Mouse (Mus musculus): Measurements from ENCODE around the gene Clcn6. TPM values are rescaled to one million over a fixed set of nuclear protein-coding genes. Genes with fewer than 3 reads are reported as not detected.

Gene Clcn6
- total and polyA plus RNA-seq, 2 experiments from 2014 or later = 26.3 to 61.0 TPM

DNA sequence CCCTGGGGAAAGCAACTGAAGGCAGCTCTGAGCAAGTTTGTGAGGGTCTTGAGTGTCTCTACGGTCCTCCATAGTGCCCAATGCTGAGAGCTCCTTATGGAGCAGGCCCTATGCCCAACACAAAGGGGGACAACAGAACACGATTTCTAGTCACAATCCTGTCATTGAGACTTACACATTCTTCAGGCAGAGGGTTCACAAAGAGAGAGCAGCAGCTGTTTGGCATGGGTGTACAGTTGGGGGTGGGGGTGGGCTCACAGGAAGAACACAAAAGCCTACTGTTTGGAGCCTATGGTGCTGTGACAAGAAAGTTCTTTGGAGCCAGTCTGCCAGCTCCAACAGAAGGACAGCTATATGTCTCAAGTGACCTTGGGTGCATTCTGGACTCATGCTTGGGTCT lies 20.2 kb downstream of the Clcn6 start:
- DNase-seq = no peak
- Histone ChIP-seq H3K4me1 (ENCODE audit: insufficient read depth) (no peaks in the 10 kb centered on the region), H3K9ac (no peak overlapping the region), H3K4me2 (ENCODE audit: low read depth) (no peak overlapping the region), H3K4me3 (ENCODE audit: low read depth, low read length) (no peak overlapping the region), H3K27me3 (ENCODE audit: insufficient read depth, low read length) (no peaks in the 10 kb centered on the region), H3K9me3 (ENCODE audit: low read length) (no peaks in the 10 kb centered on the region), H3K27ac (ENCODE audit: low read depth, low read length) (no peak overlapping the region), H3K36me3 (ENCODE audit: insufficient read depth) (peaks cover 97% of the 10 kb centered on the region)
- TF ChIP-seq CTCF (IDR thresholded peaks at IDR 0.05; ENCODE audit: low read depth) = no peak
- ATAC-seq = peak; percentile 59
- WGBS = 17% methylated on average over 2 of the region's 2 CpGs

DNA sequence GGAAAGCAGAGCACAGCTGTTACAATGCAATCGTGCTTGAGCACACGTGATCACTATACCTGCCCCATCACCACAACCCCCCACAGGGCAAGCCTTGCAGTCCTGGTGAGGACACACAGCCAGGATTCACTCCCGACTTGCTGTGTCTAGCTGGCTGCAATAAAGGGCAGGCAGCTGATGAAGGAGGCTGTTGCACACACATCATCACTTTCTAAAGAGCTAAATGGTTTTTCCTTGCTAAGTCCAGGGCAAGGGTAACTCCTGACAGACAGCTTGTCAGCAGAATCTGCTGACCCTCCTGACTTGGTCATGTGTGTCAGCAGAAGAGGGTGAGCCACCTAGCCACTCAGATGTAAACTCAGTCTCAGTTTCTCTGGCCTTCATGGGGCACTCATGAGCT lies 21.6 kb downstream of the Clcn6 start:
- no peak for TF ChIP-seq CTCF (IDR thresholded peaks at IDR 0.05; ENCODE audit: low read depth)
- WGBS = 75% methylated on average over 3 of the region's 3 CpGs

DNA sequence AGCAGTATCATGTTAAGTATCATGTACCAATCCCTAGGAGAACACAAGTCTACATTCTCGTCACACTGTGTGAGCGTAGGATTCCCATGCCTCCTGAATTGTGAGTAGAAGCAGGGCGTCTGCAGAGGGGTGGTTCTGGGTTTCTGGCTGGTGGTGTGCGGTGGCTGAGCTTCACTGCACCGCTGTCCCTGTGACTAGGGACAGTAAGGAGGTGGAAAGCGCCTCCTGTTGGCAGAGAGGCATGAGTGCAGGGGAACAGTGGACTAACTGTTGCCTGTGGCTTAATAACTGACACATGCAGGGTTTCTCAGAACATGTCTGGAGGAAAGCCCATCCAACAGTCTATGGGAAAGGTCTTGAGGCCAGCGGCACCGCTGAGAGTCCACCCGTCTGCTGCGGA lies 23.2 kb downstream of the Clcn6 start:
- no peak overlapping the region for H3K4me2 ChIP-seq (ENCODE audit: low read depth)
- no peaks in the 10 kb centered on the region for H3K4me1 ChIP-seq (ENCODE audit: insufficient read depth)
- no peaks in the 10 kb centered on the region for H3K27me3 ChIP-seq (ENCODE audit: insufficient read depth, low read length)
- H3K9me3 ChIP-seq (ENCODE audit: low read length) = no peaks in the 10 kb centered on the region
- no peak overlapping the region for H3K4me3 ChIP-seq (ENCODE audit: low read depth, low read length)
- WGBS = 88% methylated on average over 10 of the region's 10 CpGs
- H3K36me3 ChIP-seq (ENCODE audit: insufficient read depth) = peaks cover 97% of the 10 kb centered on the region
- no peak overlapping the region for H3K9ac ChIP-seq
- ATAC-seq = no peak
- no peak for DNase-seq
- no peak overlapping the region for H3K27ac ChIP-seq (ENCODE audit: low read depth, low read length)
- TF ChIP-seq CTCF (IDR thresholded peaks at IDR 0.05; ENCODE audit: low read depth) = peak; percentile 57

More for the DNA sequence above, 21.6 kb downstream of the Clcn6 start:
- Histone ChIP-seq H3K36me3 (ENCODE audit: insufficient read depth) (peaks cover 97% of the 10 kb centered on the region), H3K27ac (ENCODE audit: low read depth, low read length) (no peak overlapping the region), H3K4me2 (ENCODE audit: low read depth) (no peak overlapping the region), H3K4me1 (ENCODE audit: insufficient read depth) (no peaks in the 10 kb centered on the region), H3K9me3 (ENCODE audit: low read length) (no peaks in the 10 kb centered on the region), H3K4me3 (ENCODE audit: low read depth, low read length) (no peak overlapping the region), H3K27me3 (ENCODE audit: insufficient read depth, low read length) (no peaks in the 10 kb centered on the region), H3K9ac (no peak overlapping the region)
- DNase-seq (no peak), ATAC-seq (no peak)

DNA sequence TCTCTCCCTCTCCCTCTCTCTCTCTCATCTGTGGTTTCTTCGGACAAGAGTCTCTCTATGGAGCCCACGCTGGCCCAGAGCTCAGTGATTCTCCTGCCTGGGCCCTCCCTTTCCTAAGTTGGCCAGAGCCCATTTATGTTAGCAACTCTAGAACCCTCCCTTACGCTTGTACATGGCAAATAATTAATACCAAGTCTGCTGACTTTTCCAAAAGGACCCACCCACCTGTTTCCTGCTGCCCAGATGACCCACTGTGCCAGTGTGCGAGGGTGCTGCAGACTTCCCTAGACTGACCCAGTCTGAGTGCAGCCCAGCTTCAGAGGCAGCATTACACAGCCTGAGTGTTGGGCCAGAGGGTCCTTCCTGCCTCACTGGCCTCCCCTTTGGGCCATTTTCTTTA lies 26.4 kb downstream of the Clcn6 start:
- TF ChIP-seq CTCF (IDR thresholded peaks at IDR 0.05; ENCODE audit: low read depth) = no peak
- H3K4me2 ChIP-seq (ENCODE audit: low read depth) = no peak overlapping the region
- no peaks in the 10 kb centered on the region for H3K4me1 ChIP-seq (ENCODE audit: insufficient read depth)
- H3K36me3 ChIP-seq (ENCODE audit: insufficient read depth) = peaks cover 100% of the 10 kb centered on the region
- H3K9me3 ChIP-seq (ENCODE audit: low read length) = no peaks in the 10 kb centered on the region
- WGBS = 91% methylated on average over 4 of the region's 4 CpGs
- H3K4me3 ChIP-seq (ENCODE audit: low read depth, low read length) = no peak overlapping the region
- no peak overlapping the region for H3K9ac ChIP-seq
- ATAC-seq (no peak), DNase-seq (no peak)
- H3K27ac ChIP-seq (ENCODE audit: low read depth, low read length) = no peak overlapping the region
- no peaks in the 10 kb centered on the region for H3K27me3 ChIP-seq (ENCODE audit: insufficient read depth, low read length)

DNA sequence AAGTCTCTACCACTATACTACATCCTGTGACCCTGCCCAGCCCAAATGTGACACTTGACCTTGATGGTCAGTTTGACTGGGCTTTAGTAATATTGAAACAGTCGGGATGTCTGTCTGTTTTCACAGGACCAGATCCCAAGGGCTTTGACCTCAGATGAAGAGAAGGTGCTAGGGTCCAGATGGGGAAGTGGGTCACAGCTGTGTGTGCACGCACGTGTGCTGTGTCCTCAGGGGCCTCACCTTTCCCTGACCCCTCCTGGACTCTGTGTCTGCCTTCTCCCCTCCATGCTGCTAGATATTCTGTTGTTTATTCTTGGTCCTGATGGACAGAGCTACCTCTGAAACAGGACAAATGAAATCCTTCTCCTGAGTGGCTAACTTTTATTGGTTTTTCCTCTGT lies 27.3 kb downstream of the Clcn6 start:
- Histone ChIP-seq H3K9ac (no peak overlapping the region), H3K36me3 (ENCODE audit: insufficient read depth) (peaks cover 100% of the 10 kb centered on the region), H3K4me1 (ENCODE audit: insufficient read depth) (no peaks in the 10 kb centered on the region), H3K27ac (ENCODE audit: low read depth, low read length) (no peak overlapping the region), H3K4me3 (ENCODE audit: low read depth, low read length) (no peak overlapping the region), H3K9me3 (ENCODE audit: low read length) (no peaks in the 10 kb centered on the region), H3K4me2 (ENCODE audit: low read depth) (no peak overlapping the region), H3K27me3 (ENCODE audit: insufficient read depth, low read length) (no peaks in the 10 kb centered on the region)
- DNase-seq (no peak), ATAC-seq (no peak)
- WGBS = 95% methylated on average over 3 of the region's 3 CpGs
- no peak for TF ChIP-seq CTCF (IDR thresholded peaks at IDR 0.05; ENCODE audit: low read depth)

DNA sequence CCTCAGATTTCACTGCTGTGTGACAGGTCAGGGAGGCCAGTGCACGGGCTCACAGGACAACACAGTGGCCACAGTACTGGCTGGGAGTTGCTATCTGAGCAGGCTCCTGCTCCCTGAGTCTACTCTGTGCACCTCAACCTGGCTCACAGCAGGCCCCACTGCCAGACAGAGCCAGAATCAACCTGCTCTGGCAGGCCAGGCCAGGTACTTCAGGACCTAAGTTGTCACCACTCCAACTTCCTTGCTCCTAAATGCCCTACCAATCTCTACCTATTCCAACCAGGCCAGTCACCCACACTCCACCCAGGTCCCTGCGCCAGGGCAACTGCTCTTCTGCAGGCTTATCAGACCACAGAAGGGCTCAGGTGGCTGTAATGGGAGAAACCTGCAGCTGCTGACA lies 29.0 kb downstream of the Clcn6 start:
- 91% methylated on average over 2 of the region's 2 CpGs for WGBS
- DNase-seq = no peak
- Histone ChIP-seq H3K36me3 (ENCODE audit: insufficient read depth) (peaks cover 99% of the 10 kb centered on the region), H3K9ac (no peak overlapping the region), H3K27ac (ENCODE audit: low read depth, low read length) (no peak overlapping the region), H3K27me3 (ENCODE audit: insufficient read depth, low read length) (no peaks in the 10 kb centered on the region), H3K4me2 (ENCODE audit: low read depth) (no peak overlapping the region), H3K4me3 (ENCODE audit: low read depth, low read length) (no peak overlapping the region), H3K9me3 (ENCODE audit: low read length) (no peaks in the 10 kb centered on the region), H3K4me1 (ENCODE audit: insufficient read depth) (no peaks in the 10 kb centered on the region)
- ATAC-seq = no peak
- no peak for TF ChIP-seq CTCF (IDR thresholded peaks at IDR 0.05; ENCODE audit: low read depth)

DNA sequence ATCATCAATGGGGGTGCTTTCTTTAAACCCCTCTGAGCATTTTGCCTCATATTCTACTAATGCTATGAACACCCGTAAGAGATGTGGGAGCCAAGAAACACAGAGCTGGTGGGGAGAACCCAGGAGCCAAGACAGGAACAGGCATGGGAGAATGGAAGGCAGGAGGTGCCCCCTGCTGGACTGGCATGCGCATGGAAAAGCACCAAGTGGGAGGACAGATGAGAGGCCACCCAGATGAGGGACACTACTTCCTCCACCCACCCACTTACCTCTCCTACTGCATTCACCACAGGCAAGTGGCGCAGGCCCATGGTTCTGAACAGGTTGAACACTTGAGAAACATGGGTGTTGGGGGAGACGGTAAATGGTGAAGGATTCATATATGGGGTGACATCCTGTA lies 30.2 kb downstream of the Clcn6 start:
- Histone ChIP-seq H3K4me1 (ENCODE audit: insufficient read depth) (no peaks in the 10 kb centered on the region), H3K9me3 (ENCODE audit: low read length) (no peaks in the 10 kb centered on the region), H3K27ac (ENCODE audit: low read depth, low read length) (no peak overlapping the region; the same call in 1 of the 2 replicates), H3K27me3 (ENCODE audit: insufficient read depth, low read length) (no peaks in the 10 kb centered on the region), H3K36me3 (ENCODE audit: insufficient read depth) (peaks cover 98% of the 10 kb centered on the region), H3K4me2 (ENCODE audit: low read depth) (no peak overlapping the region), H3K4me3 (ENCODE audit: low read depth, low read length) (no peak overlapping the region), H3K9ac (no peak overlapping the region)
- 70% methylated on average over 4 of the region's 4 CpGs for WGBS
- ATAC-seq (peak; percentile 70), DNase-seq (peak; percentile 45)
- TF ChIP-seq CTCF (IDR thresholded peaks at IDR 0.05; ENCODE audit: low read depth) = peak; percentile 72

DNA sequence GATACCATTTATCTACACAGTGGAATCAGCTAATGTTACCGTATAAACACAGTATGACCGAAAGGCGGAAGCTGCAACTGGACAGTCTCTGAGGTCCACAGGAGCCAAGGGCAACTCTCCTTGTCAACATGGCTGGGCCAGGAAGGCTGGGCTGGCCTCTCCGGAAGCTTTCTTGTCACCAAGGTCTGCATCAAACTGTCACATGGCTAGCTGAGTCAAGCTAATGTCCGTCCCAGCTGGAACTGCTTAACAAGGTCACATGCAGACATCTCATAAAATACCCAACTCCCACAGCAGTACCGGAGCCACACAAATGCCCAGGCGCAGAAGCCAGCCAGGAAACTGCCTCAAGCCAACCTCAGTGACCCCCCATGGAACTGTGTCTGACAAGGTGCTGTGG lies 34.3 kb downstream of the Clcn6 start:
- Histone ChIP-seq H3K36me3 (ENCODE audit: insufficient read depth) (peaks cover 65% of the 10 kb centered on the region), H3K4me2 (ENCODE audit: low read depth) (no peak overlapping the region), H3K4me1 (ENCODE audit: insufficient read depth) (peaks cover 4% of the 10 kb centered on the region; the same call in 1 of the 2 replicates), H3K9me3 (ENCODE audit: low read length) (no peaks in the 10 kb centered on the region), H3K4me3 (ENCODE audit: low read depth, low read length) (no peak overlapping the region), H3K9ac (no peak overlapping the region), H3K27ac (ENCODE audit: low read depth, low read length) (no peak overlapping the region), H3K27me3 (ENCODE audit: insufficient read depth, low read length) (no peaks in the 10 kb centered on the region)
- WGBS = 92% methylated on average over 7 of the region's 7 CpGs
- TF ChIP-seq CTCF (IDR thresholded peaks at IDR 0.05; ENCODE audit: low read depth) = no peak
- DNase-seq = no peak
- ATAC-seq = no peak

All from forebrain, postnatal 0 days (tissue).